ENCODE assay signal across 23 mouse cellular contexts in genomic region chr1:92841427-92841826, GRCm38 (mm10). TPM values are rescaled to one million over a fixed set of nuclear protein-coding genes. Genes with fewer than 3 reads are reported as not detected.
A peak's percentile ranks its signal among the peaks of the same experiment; 100 is the strongest.
DNase-seq lines count a peak whose midpoint lies in the region; ATAC-seq and TF ChIP-seq lines count a peak whose summit lies in the region.
"Had no signal": no experiment of that assay in that cellular context is flagged by ENCODE, and none has a peak within 500 bp of the region (broad histone marks: within the 10 kb centered on the region; RNA-seq: fewer than 3 reads in every experiment).

No protein-coding gene starts in this region.

- no peaks in the 10 kb centered on the region for H3K36me3 ChIP-seq in liver, embryonic 14.5 days (replicated peaks; ENCODE audit: control insufficient read depth, insufficient read depth, low read depth)
- no peaks in the 10 kb centered on the region for H3K36me3 ChIP-seq in liver, embryonic 11.5 days (ENCODE audit: control insufficient read depth, insufficient read depth, low read length)
- H3K36me3 ChIP-seq: embryonic facial prominence, embryonic 13.5 days; G1E; heart, embryonic 15.5 days had no signal

- no peak for TF ChIP-seq EP300 in liver, embryonic 14.5 days (IDR thresholded peaks at IDR 0.05; ENCODE audit: low read depth)

- no peaks in the 10 kb centered on the region for H3K27me3 ChIP-seq in liver, embryonic 14.5 days (ENCODE audit: control insufficient read depth, insufficient read depth, low read length)
- H3K27me3 ChIP-seq in liver, embryonic 11.5 days (replicated peaks; ENCODE audit: control insufficient read depth, insufficient read depth, low read length) = no peaks in the 10 kb centered on the region
- H3K27me3 ChIP-seq: embryonic facial prominence, embryonic 13.5 days; forebrain, embryonic 12.5 days; heart, embryonic 15.5 days; hindbrain, embryonic 13.5 days had no signal

- WGBS in liver, embryonic 14.5 days (ENCODE audit: insufficient replicate concordance) = 37% methylated on average over 3 of the region's 3 CpGs
- WGBS in liver, embryonic 11.5 days = 57% methylated on average over 3 of the region's 3 CpGs

- TF ChIP-seq CTCF in liver, embryonic 14.5 days (IDR thresholded peaks at IDR 0.05; ENCODE audit: low read depth) = 0 out of 2 replicates have a peak, but pooled peaks have one; percentile 3

- no peak for ATAC-seq in liver, embryonic 14.5 days (ENCODE audit: insufficient read depth)
- no peak for ATAC-seq in liver, embryonic 11.5 days (replicated peaks; ENCODE audit: low FRiP score)
- peak; percentile 63 for ATAC-seq in megakaryocyte progenitor cell, adult 5-6 weeks (replicated peaks; ENCODE audit: poor library complexity)
- ATAC-seq: CD4-positive, CD25-positive, alpha-beta regulatory T cell, adult 4 months; hindbrain, postnatal 0 days had no signal

- no peaks in the 10 kb centered on the region for H3K9me3 ChIP-seq in liver, embryonic 14.5 days (ENCODE audit: control insufficient read depth, low read length)
- no peaks in the 10 kb centered on the region for H3K9me3 ChIP-seq in liver, embryonic 11.5 days (ENCODE audit: control insufficient read depth, low read length)
- H3K9me3 ChIP-seq: embryonic facial prominence, embryonic 13.5 days; forebrain, embryonic 12.5 days; G1E; heart, embryonic 15.5 days; hindbrain, embryonic 13.5 days had no signal

- no peak overlapping the region for H3K4me3 ChIP-seq in liver, embryonic 14.5 days (ENCODE audit: insufficient read depth in 1 of 2, low read depth in 2 of 2, low read length in 2 of 2)
- H3K4me3 ChIP-seq in liver, embryonic 11.5 days (ENCODE audit: low read depth, low read length) = no peak overlapping the region
- H3K4me3 ChIP-seq: embryonic facial prominence, embryonic 13.5 days; forebrain, embryonic 12.5 days; heart, adult 2 months; heart, embryonic 15.5 days; hindbrain, embryonic 13.5 days had no signal

- no peaks in the 10 kb centered on the region for H3K4me1 ChIP-seq in liver, embryonic 14.5 days (replicated peaks; ENCODE audit: control insufficient read depth in 2 of 2, insufficient read depth in 2 of 2, low read length in 1 of 2)
- H3K4me1 ChIP-seq in liver, embryonic 11.5 days (replicated peaks; ENCODE audit: control insufficient read depth, insufficient read depth, low read length) = no peaks in the 10 kb centered on the region

- H3K4me2 ChIP-seq in liver, embryonic 14.5 days (ENCODE audit: low read depth) = no peak overlapping the region
- no peak overlapping the region for H3K4me2 ChIP-seq in liver, embryonic 11.5 days
- H3K4me2 ChIP-seq: embryonic facial prominence, embryonic 13.5 days; forebrain, embryonic 12.5 days; heart, embryonic 11.5 days; heart, embryonic 15.5 days; hindbrain, embryonic 13.5 days had no signal

- H3K9ac ChIP-seq in liver, embryonic 14.5 days (replicated peaks) = no peak overlapping the region
- no peak overlapping the region for H3K9ac ChIP-seq in liver, embryonic 11.5 days (ENCODE audit: low read depth, low read length)
- H3K9ac ChIP-seq: embryonic facial prominence, embryonic 13.5 days; forebrain, embryonic 12.5 days; heart, embryonic 15.5 days; hindbrain, embryonic 13.5 days had no signal

- no peak overlapping the region for H3K27ac ChIP-seq in liver, embryonic 14.5 days
- H3K27ac ChIP-seq in liver, embryonic 11.5 days (ENCODE audit: low read depth, low read length) = no peak overlapping the region
- H3K27ac ChIP-seq: embryonic facial prominence, embryonic 13.5 days; heart, adult 2 months; heart, embryonic 15.5 days; hindbrain, embryonic 13.5 days; hindbrain, postnatal 0 days had no signal

- no peak for DNase-seq in liver, embryonic 14.5 days (ENCODE audit: low read depth in 3 of 3, low spot score in 3 of 3)
- no peak for DNase-seq in liver, embryonic 11.5 days (ENCODE audit: low spot score)
- DNase-seq in R1 (ENCODE audit: low read depth, low spot score) (peak; percentile 11), adipocyte (ENCODE audit: low spot score) (peak; percentile 25)
- no peak for DNase-seq in layer of hippocampus, postnatal 36 days
- no peak for DNase-seq in gastrocnemius, adult 18-20 months (ENCODE audit: low spot score)
- DNase-seq: adrenal gland, adult 8-10 months; adrenal gland, postnatal 36 days; B cell, adult 2 months; cerebellum, adult 8-10 months; cerebellum, postnatal 25 days; gastrocnemius, postnatal 36 days; heart, adult 2 months; heart, postnatal 14 days had no signal

RNA-seq across cellular contexts. Expression of gene Gpc1, which starts 10.0 kb away (rescaled TPM):
- 1.6 and 1.7 TPM in 2 replicates for polyA plus RNA-seq in liver, embryonic 14.5 days (2012; rRNA removed)
- 1.8 and 2.1 TPM in 2 replicates for polyA plus RNA-seq in liver, embryonic 14.5 days (2014; fragmentation: Nextera tagmentation; extraction: Ambion mirVana)
- 14.5 and 15.2 TPM in 2 replicates for polyA plus RNA-seq in liver, embryonic 11.5 days (2014; fragmentation: Nextera tagmentation; extraction: Ambion mirVana)
- 41.5 and 51.3 TPM in 2 replicates for total RNA-seq in megakaryocyte progenitor cell, adult 5-6 weeks (2015)
- total RNA-seq in megakaryocyte progenitor cell, adult 5-6 weeks (2017) = 58.8 and 70.5 TPM in 2 replicates
- 100 to 1,000 TPM; 147 to 157 TPM for total RNA-seq in layer of hippocampus, postnatal 36 days (2021)
- 100 to 1,000 TPM; 223 to 227 TPM for total RNA-seq in gastrocnemius, adult 18-20 months (2021)
- polyA plus RNA-seq: G1E had no signal

Comparison
In these comparisons a context has a peak if more than half of its experiments do, and no peak if none do; other contexts are left out.
1. DNase-seq: peak in R1 (single experiment) and adipocyte (single experiment); none in liver, embryonic 14.5 days (0 of 3), liver, embryonic 11.5 days (single experiment), layer of hippocampus, postnatal 36 days (0 of 2) and gastrocnemius, adult 18-20 months (single experiment).